Mouse (Mus musculus): Measurements from ENCODE around the gene Zfhx3.

Gene Zfhx3

GRCm38 (mm10) chr8:108089632-108090031, 147.2 kb downstream of the Zfhx3 start:
- no peak for DNase-seq (ENCODE audit: low read depth, low spot score)

GRCm38 (mm10) chr8:108098598-108098997, 156.2 kb downstream of the Zfhx3 start:
- DNase-seq (ENCODE audit: low read depth, low spot score) = no peak

- DNase-seq (ENCODE audit: low read depth, low spot score) = no peak
These were observed 158.7 kb downstream of the Zfhx3 start for GRCm38 (mm10) chr8:108101131-108101530.

- no peak for DNase-seq (ENCODE audit: low read depth, low spot score)
These were observed 159.8 kb downstream of the Zfhx3 start for GRCm38 (mm10) chr8:108101978-108102865.

GRCm38 (mm10) chr8:108104471-108105098, 162.1 kb downstream of the Zfhx3 start:
- DNase-seq (ENCODE audit: low read depth, low spot score) = no peak

- DNase-seq (ENCODE audit: low read depth, low spot score) = no peak
These were observed 182.6 kb downstream of the Zfhx3 start for GRCm38 (mm10) chr8:108125053-108125452.

- DNase-seq (ENCODE audit: low read depth, low spot score) = no peak
These were observed 183.0 kb downstream of the Zfhx3 start for GRCm38 (mm10) chr8:108125491-108125890.

- DNase-seq (ENCODE audit: low read depth, low spot score) = no peak
These were observed 204.1 kb downstream of the Zfhx3 start for GRCm38 (mm10) chr8:108146536-108146935.

- no peak for DNase-seq (ENCODE audit: low read depth, low spot score)
These were observed 206.3 kb downstream of the Zfhx3 start for GRCm38 (mm10) chr8:108148599-108149249.

GRCm38 (mm10) chr8:108170804-108171203, 228.4 kb downstream of the Zfhx3 start:
- DNase-seq (ENCODE audit: low read depth, low spot score) = no peak

- no peak for DNase-seq (ENCODE audit: low read depth, low spot score)
These were observed 240.9 kb downstream of the Zfhx3 start for GRCm38 (mm10) chr8:108183296-108183695.

GRCm38 (mm10) chr8:108183948-108184347, 241.5 kb downstream of the Zfhx3 start:
- no peak for DNase-seq (ENCODE audit: low read depth, low spot score)

GRCm38 (mm10) chr8:108186289-108186688, 243.8 kb downstream of the Zfhx3 start:
- DNase-seq (ENCODE audit: low read depth, low spot score) = no peak

- DNase-seq (ENCODE audit: low read depth, low spot score) = no peak
These were observed 245.6 kb downstream of the Zfhx3 start for GRCm38 (mm10) chr8:108188044-108188443.

- no peak for DNase-seq (ENCODE audit: low read depth, low spot score)
These were observed 252.1 kb downstream of the Zfhx3 start for GRCm38 (mm10) chr8:108194571-108194970.

- no peak for DNase-seq (ENCODE audit: low read depth, low spot score)
These were observed 272.6 kb downstream of the Zfhx3 start for GRCm38 (mm10) chr8:108215026-108215425.

- no peak for DNase-seq (ENCODE audit: low read depth, low spot score)
These were observed 275.9 kb downstream of the Zfhx3 start for GRCm38 (mm10) chr8:108218171-108218840.

GRCm38 (mm10) chr8:108220511-108220910, 278.1 kb downstream of the Zfhx3 start:
- DNase-seq (ENCODE audit: low read depth, low spot score) = no peak

- DNase-seq (ENCODE audit: low read depth, low spot score) = no peak
These were observed 279.6 kb downstream of the Zfhx3 start for GRCm38 (mm10) chr8:108222091-108222490.

GRCm38 (mm10) chr8:108232326-108232725, 289.9 kb downstream of the Zfhx3 start:
- no peak for DNase-seq (ENCODE audit: low read depth, low spot score)

- DNase-seq (ENCODE audit: low read depth, low spot score) = no peak
These were observed 292.0 kb downstream of the Zfhx3 start for GRCm38 (mm10) chr8:108234481-108234880.

- DNase-seq (ENCODE audit: low read depth, low spot score) = no peak
These were observed 294.3 kb downstream of the Zfhx3 start for GRCm38 (mm10) chr8:108236715-108237114.

All from retina, adult 2 months (tissue).